Mouse (Mus musculus) stomach, embryonic 15.5 days (tissue): ENCODE measurements around the gene Slc25a1. TPM values are rescaled to one million over a fixed set of nuclear protein-coding genes. Genes with fewer than 3 reads are reported as not detected.

Source experiments
- ATAC-seq: fragments of 200-750 bp; cut with Nextera tagmentation; 2 replicates; pipeline ENCODE4 v1.8.0; 2017; ENCODE audit warnings: low read depth, moderate number of reproducible peaks, moderate TSS enrichment; ENCODE audit not compliant: insufficient read depth, low FRiP score
- H3K27ac ChIP-seq: fragments of 300-500 bp; sonication (generic); 2 replicates; pipeline ENCODE4 v1.5.1; 2015; ENCODE audit warnings: mild to moderate bottlenecking, inconsistent platforms
- H3K27me3 ChIP-seq: fragments of 300-500 bp; sonication (generic); replicated peaks from 2 replicates; pipeline ENCODE4 v1.6.1; 2015; ENCODE audit warnings: inconsistent platforms
- H3K36me3 ChIP-seq: fragments of 300-500 bp; sonication (generic); 2 replicates; pipeline ENCODE4 v1.6.1; 2015; ENCODE audit warnings: inconsistent platforms
- H3K4me1 ChIP-seq: fragments of 300-500 bp; sonication (generic); 2 replicates; pipeline ENCODE4 v1.6.1; 2015; ENCODE audit warnings: inconsistent platforms
- H3K4me2 ChIP-seq: fragments of 300-500 bp; sonication (generic); 2 replicates; pipeline ENCODE4 v1.6.1; 2015; ENCODE audit warnings: mild to moderate bottlenecking, inconsistent platforms
- H3K4me3 ChIP-seq: fragments of 300-500 bp; sonication (generic); replicated peaks from 2 replicates; pipeline ENCODE4 v1.5.1; 2015; ENCODE audit warnings: inconsistent platforms
- H3K9ac ChIP-seq: fragments of 300-500 bp; sonication (generic); 2 replicates; pipeline ENCODE4 v1.6.1; 2015; ENCODE audit warnings: inconsistent platforms
- H3K9me3 ChIP-seq: fragments of 300-500 bp; sonication (generic); 2 replicates; pipeline ENCODE4 v1.6.1; 2016; ENCODE audit warnings: inconsistent platforms
- WGBS: fragments of 180-500 bp; shearing (Covaris S2); methylation state at CpG from one replicate; pipeline ENCODE4 v1.1.7; 2015; 5-methylcytosine and 5-hydroxymethylcytosine counted together
- polyA plus RNA-seq: library from polyadenylated mRNA; unstranded; fragments of >200 nt; fragmentation: Nextera tagmentation; extraction: Ambion mirVana; gene quantifications from 2 replicates; pipeline ENCODE4 v1.2.1, GENCODE M21; 2015

The Slc25a1 gene
- polyA plus RNA-seq, 1 experiment from 2014 or later = 124 TPM

GRCm38 (mm10) chr16:17936776-17937175, 8.8 kb upstream of the Slc25a1 start:
- no peak overlapping the region for H3K9ac ChIP-seq
- no peaks in the 10 kb centered on the region for H3K36me3 ChIP-seq
- no peak overlapping the region for H3K4me2 ChIP-seq
- H3K9me3 ChIP-seq = no peaks in the 10 kb centered on the region
- H3K27me3 ChIP-seq = no peaks in the 10 kb centered on the region
- 80% methylated on average over 10 of the region's 10 CpGs for WGBS
- no peak for ATAC-seq
- H3K4me3 ChIP-seq = no peak overlapping the region
- H3K27ac ChIP-seq = no peak overlapping the region
- peaks cover 13% of the 10 kb centered on the region for H3K4me1 ChIP-seq

DNA sequence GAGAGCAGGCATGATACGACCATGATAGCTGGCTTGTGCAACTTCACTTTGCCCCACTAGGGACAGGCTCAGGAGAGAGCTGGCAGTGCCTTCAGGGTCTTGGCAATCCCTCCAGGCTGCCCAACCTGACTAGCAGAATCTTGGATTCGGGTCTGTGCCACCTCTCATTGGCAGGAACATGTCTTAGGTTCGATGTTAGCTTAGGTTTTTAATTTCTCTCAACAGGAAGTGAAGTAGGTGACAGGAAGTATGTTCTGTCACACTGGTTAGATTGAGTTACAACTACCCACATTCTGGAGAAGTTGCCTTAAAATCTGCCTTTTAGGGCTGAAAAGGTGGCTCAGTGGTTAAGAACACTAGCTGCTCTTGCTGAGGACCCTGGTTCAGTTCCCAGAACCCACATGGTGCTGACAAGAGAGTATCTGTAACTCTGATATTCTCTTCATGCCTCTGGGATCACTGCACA, 6.5 kb upstream of the Slc25a1 start:
- no peak overlapping the region for H3K9ac ChIP-seq
- H3K4me3 ChIP-seq = no peak overlapping the region
- no peaks in the 10 kb centered on the region for H3K36me3 ChIP-seq
- H3K9me3 ChIP-seq = no peaks in the 10 kb centered on the region
- no peak for ATAC-seq
- no peaks in the 10 kb centered on the region for H3K27me3 ChIP-seq
- no peak overlapping the region for H3K27ac ChIP-seq
- H3K4me1 ChIP-seq = peaks cover 13% of the 10 kb centered on the region
- WGBS = 59% methylated on average over 3 of the region's 3 CpGs
- no peak overlapping the region for H3K4me2 ChIP-seq

DNA sequence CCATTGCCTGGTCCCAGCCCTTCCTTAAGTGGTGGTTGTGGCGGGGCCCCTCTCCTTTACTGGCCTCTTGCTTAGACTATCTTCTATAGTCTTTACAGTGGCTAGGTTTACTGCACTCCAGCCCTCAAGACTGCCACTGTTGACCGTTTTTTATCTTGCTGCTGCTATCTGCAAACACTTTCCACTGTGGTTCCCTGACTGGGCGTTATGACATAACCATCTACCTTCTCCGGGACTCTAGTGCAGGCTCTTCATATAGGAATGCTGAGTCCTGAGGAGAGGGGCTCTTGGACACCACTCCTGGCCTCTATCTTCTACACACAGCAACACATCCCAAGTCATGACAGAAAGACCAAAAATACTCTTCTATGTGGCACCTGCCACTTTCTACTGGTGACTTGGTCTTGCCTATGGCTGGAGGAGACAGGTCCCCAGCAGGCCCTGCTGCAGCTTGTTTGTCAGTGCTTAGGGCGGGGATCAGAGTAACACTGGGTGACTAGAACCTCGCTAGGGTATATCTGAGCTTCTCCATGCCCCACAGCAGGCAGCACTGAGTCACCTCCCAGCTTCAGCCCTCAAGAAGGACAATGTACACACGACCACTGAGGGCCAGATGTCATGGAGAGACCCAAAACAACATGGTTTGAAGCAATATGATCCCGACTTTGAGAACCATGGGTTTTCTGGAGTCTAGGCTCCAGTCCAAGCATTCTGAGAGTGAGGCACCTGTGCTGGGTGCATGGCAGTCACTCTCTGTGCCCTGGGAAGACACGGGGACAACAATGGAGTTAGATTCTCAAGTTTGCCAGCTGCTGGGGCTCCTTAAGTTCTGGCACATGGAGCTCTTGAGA, 5.8 kb upstream of the Slc25a1 start:
- Histone ChIP-seq H3K27me3 (no peaks in the 10 kb centered on the region), H3K4me1 (peaks cover 8% of the 10 kb centered on the region), H3K9ac (no peak overlapping the region), H3K36me3 (no peaks in the 10 kb centered on the region), H3K4me3 (no peak overlapping the region), H3K27ac (no peak overlapping the region), H3K9me3 (no peaks in the 10 kb centered on the region), H3K4me2 (no peak overlapping the region)
- 69% methylated on average over 9 of the region's 9 CpGs for WGBS
- no peak for ATAC-seq

DNA sequence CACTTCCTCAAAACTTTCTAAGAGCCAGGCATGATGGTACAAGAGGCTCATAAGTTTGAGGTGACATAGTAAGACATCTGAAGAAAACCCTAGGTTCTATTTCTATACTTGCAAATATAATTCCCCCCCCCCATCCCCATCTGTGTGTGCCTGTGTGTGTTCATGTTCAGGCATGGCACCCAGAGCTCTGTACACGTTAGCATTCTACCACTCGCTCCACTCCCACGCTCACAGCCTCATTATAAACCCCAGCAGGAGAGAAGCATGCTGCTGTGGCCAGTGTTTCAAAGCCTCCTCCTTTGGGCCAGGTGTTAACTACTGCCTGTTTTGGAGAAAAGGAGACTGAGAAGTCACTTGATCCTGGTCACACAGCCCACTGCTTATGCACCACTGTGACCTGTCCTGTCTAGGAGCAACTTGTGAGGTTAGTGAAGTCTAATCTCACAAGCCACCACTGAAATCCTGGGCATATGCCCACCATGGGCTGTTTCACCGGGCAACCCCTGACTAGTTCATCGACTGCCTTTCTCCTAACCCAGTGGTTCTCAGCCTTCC, 4.0 kb upstream of the Slc25a1 start:
- H3K4me2 ChIP-seq = no peak overlapping the region
- H3K9ac ChIP-seq = no peak overlapping the region
- H3K36me3 ChIP-seq = no peaks in the 10 kb centered on the region
- H3K27me3 ChIP-seq = no peaks in the 10 kb centered on the region
- peaks cover 9% of the 10 kb centered on the region for H3K4me1 ChIP-seq
- no peaks in the 10 kb centered on the region for H3K9me3 ChIP-seq
- 71% methylated on average over 5 of the region's 5 CpGs for WGBS
- H3K4me3 ChIP-seq = no peak overlapping the region
- no peak for ATAC-seq
- no peak overlapping the region for H3K27ac ChIP-seq

GRCm38 (mm10) chr16:17929631-17930030, 1.6 kb upstream of the Slc25a1 start:
- Histone ChIP-seq H3K4me3 (no peak overlapping the region), H3K4me2 (no peak overlapping the region), H3K9ac (no peak overlapping the region), H3K27ac (no peak overlapping the region), H3K4me1 (peaks cover 16% of the 10 kb centered on the region), H3K27me3 (no peaks in the 10 kb centered on the region), H3K9me3 (no peaks in the 10 kb centered on the region), H3K36me3 (peaks cover 12% of the 10 kb centered on the region; the same call in 1 of the 2 replicates)
- ATAC-seq = no peak
- WGBS = 72% methylated on average over 2 of the region's 2 CpGs

GRCm38 (mm10) chr16:17929211-17929610, 1.2 kb upstream of the Slc25a1 start:
- Histone ChIP-seq H3K4me1 (peaks cover 16% of the 10 kb centered on the region), H3K4me3 (no peak overlapping the region), H3K36me3 (peaks cover 12% of the 10 kb centered on the region; the same call in 1 of the 2 replicates), H3K9ac (no peak overlapping the region), H3K27me3 (no peaks in the 10 kb centered on the region), H3K9me3 (no peaks in the 10 kb centered on the region), H3K27ac (peak overlapping the region; percentile 95; the same call in 1 of the 2 replicates), H3K4me2 (0 out of 2 replicates have a peak overlapping the region, but pooled peaks have one; percentile 99)
- ATAC-seq = no peak
- WGBS = 19% methylated on average over 2 of the region's 2 CpGs

DNA sequence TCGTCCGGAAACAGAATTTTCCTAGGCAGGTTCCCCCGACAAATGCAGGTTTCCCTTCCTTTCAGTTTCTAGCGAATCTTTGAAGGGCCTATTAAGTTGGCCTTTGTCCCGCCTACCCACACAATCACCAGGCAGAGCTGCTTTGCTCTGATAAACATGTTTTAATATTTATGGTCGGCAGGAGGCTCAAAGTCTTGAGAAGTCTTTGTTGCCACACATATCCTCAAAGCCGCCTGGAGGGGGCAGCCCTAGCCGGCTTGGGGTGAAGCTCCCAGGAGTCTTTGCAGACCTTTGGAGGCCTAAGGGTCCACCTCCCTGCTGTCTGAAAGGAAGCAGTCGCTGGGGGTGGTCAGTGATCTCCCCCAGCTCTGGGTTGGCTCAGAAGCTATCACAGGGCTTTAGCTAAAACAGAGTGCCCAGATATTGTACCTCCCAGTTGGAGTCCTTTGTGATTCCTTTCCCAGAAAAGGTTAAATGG, 647 bp upstream of the Slc25a1 start:
- peaks cover 12% of the 10 kb centered on the region; the same call in 1 of the 2 replicates for H3K36me3 ChIP-seq
- no peaks in the 10 kb centered on the region for H3K27me3 ChIP-seq
- peak overlapping the region; percentile 99 for H3K4me2 ChIP-seq
- H3K9me3 ChIP-seq = no peaks in the 10 kb centered on the region
- H3K4me1 ChIP-seq = peaks cover 16% of the 10 kb centered on the region
- H3K4me3 ChIP-seq = peak overlapping the region; percentile 94
- peak; percentile 61 for ATAC-seq
- 0 out of 2 replicates have a peak overlapping the region, but pooled peaks have one; percentile 76 for H3K9ac ChIP-seq
- peak overlapping the region; percentile 95 for H3K27ac ChIP-seq
- WGBS = under 1% methylated on average over 9 of the region's 9 CpGs

- ATAC-seq = peak; percentile 8; the same call in 1 of the 2 replicates
- under 1% methylated on average over 71 of the region's 72 CpGs for WGBS
- peaks cover 12% of the 10 kb centered on the region; the same call in 1 of the 2 replicates for H3K36me3 ChIP-seq
Observed at GRCm38 (mm10) chr16:17927351-17928082, 502 bp downstream of the Slc25a1 start.

GRCm38 (mm10) chr16:17922163-17922538, 5.9 kb downstream of the Slc25a1 start:
- Histone ChIP-seq H3K27ac (peak overlapping the region; percentile 67; the same call in 1 of the 2 replicates), H3K36me3 (peaks cover 12% of the 10 kb centered on the region; the same call in 1 of the 2 replicates), H3K9ac (peak overlapping the region; percentile 60; the same call in 1 of the 2 replicates), H3K9me3 (no peaks in the 10 kb centered on the region), H3K4me2 (peak overlapping the region; percentile 81), H3K4me3 (peak overlapping the region; percentile 76), H3K4me1 (peaks cover 29% of the 10 kb centered on the region), H3K27me3 (peaks cover 18% of the 10 kb centered on the region)
- under 1% methylated on average over 14 of the region's 14 CpGs for WGBS
- ATAC-seq = no peak; the same call in 1 of the 2 replicates

More at GRCm38 (mm10) chr16:17927351-17928082, 502 bp downstream of the Slc25a1 start:
- no peaks in the 10 kb centered on the region for H3K27me3 ChIP-seq
- peak overlapping the region; percentile 99 for H3K4me2 ChIP-seq
- no peaks in the 10 kb centered on the region for H3K9me3 ChIP-seq
- peak overlapping the region; percentile 94 for H3K4me3 ChIP-seq
- peak overlapping the region; percentile 95 for H3K27ac ChIP-seq
- H3K4me1 ChIP-seq = peaks cover 20% of the 10 kb centered on the region
- H3K9ac ChIP-seq = peak overlapping the region; percentile 76

GRCm38 (mm10) chr16:17921325-17922162, 6.5 kb downstream of the Slc25a1 start:
- H3K9me3 ChIP-seq = no peaks in the 10 kb centered on the region
- ATAC-seq = peak; percentile 95
- peak overlapping the region; percentile 81 for H3K4me2 ChIP-seq
- peaks cover 12% of the 10 kb centered on the region; the same call in 1 of the 2 replicates for H3K36me3 ChIP-seq
- WGBS = 2% methylated on average over 47 of the region's 47 CpGs
- H3K27me3 ChIP-seq = peaks cover 24% of the 10 kb centered on the region
- peak overlapping the region; percentile 60; the same call in 1 of the 2 replicates for H3K9ac ChIP-seq
- peak overlapping the region; percentile 93 for H3K27ac ChIP-seq
- H3K4me1 ChIP-seq = peaks cover 23% of the 10 kb centered on the region
- H3K4me3 ChIP-seq = peak overlapping the region; percentile 76
